Mouse (Mus musculus) liver, postnatal 0 days (tissue): ENCODE data around the gene Slco2b1.

Experiments used
- CTCF ChIP-seq: sonication (generic); IDR thresholded peaks from 2 replicates; pipeline ENCODE4 v1.5.1; 2016; ENCODE audit warnings: antibody characterized with exemption, low read depth
- EP300 ChIP-seq: IDR thresholded peaks from 2 replicates; pipeline ENCODE4 v1.6.1; 2016; ENCODE audit warnings: antibody characterized with exemption, low read depth, mild to moderate bottlenecking

DNA sequence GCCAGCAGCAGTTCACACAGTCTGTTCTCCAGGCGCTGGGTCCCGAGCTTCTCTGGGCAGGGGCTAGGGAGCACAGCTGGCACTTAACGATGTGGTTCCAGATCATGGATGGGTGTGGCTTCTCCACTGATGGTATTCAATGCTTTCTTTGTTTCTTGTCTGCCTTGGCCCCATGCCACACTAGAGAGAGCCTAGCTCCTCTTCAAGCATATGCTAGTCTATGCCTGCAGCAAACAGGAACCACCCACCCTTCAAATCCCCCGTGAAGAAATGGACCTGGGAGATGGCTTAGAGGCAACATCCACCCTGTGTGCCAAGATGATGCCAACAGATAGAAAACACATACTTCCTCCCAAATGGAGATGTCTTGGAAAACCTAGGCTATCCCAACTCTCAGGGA is 27.1 kb downstream of the Slco2b1 start:
- TF ChIP-seq CTCF (no peak), EP300 (no peak)
